Mouse (Mus musculus) CH12.LX (cell line): Measurements from ENCODE around the gene Hes5.

ENCODE experiments used
- CTCF ChIP-seq, 2 experiments: IDR thresholded peaks in 1 of 2; conservative IDR thresholded peaks in 1 of 2; 2 replicates each; pipeline ENCODE4 v1.5.1; 2011 to 2012; ENCODE audit warnings: low read depth in 2 of 2, low read length in 2 of 2, improper control_type of control experiment in 1 of 2, inconsistent platforms in 1 of 2, mild to moderate bottlenecking in 1 of 2, moderate library complexity in 1 of 2
- ETS1 ChIP-seq: conservative IDR thresholded peaks from 2 replicates; pipeline ENCODE4 v1.6.1; 2012; ENCODE audit warnings: low read depth, mild to moderate bottlenecking, inconsistent platforms, low read length, improper control_type of control experiment, moderate library complexity
- PAX5 ChIP-seq: IDR thresholded peaks from 2 replicates; pipeline ENCODE4 v1.6.1; 2012; ENCODE audit warnings: low read length, inconsistent platforms, mixed read lengths
- RAD21 ChIP-seq: IDR thresholded peaks from 2 replicates; pipeline ENCODE4 v1.6.1; 2011; ENCODE audit warnings: low read depth, mild to moderate bottlenecking, low read length, improper control_type of control experiment, moderate library complexity
- SIN3A ChIP-seq: IDR thresholded peaks from 2 replicates; pipeline ENCODE4 v1.6.1; 2012; ENCODE audit warnings: low read length, improper control_type of control experiment, inconsistent platforms

- TF ChIP-seq CTCF (conservative IDR thresholded peaks at IDR 0.05 in 1 of 2, IDR thresholded peaks at IDR 0.05 in 1 of 2; ENCODE audit: low read depth in 2 of 2, low read length in 2 of 2) = peak; percentile 60 to 74
- peak; percentile 7 for TF ChIP-seq RAD21
- TF ChIP-seq PAX5 = no peak
- no peak for TF ChIP-seq ETS1
- TF ChIP-seq SIN3A = no peak
Measured at GRCm38 (mm10) chr4:154925413-154925812, 35.3 kb upstream of the Hes5 start.
